Mouse (Mus musculus): ENCODE measurements around the gene Arhgef7. TPM values are rescaled to one million over a fixed set of nuclear protein-coding genes. Genes with fewer than 3 reads are reported as not detected.

Gene Arhgef7
- polyA plus RNA-seq (2015; fragmentation: Nextera tagmentation; extraction: Ambion mirVana) = 9.1 and 10.1 TPM in 2 replicates

- Histone ChIP-seq H3K4me3 (ENCODE audit: low read depth, low read length) (peak within 1 kb of the TSS; percentile 59), H3K27me3 (ENCODE audit: control insufficient read depth, insufficient read depth, low read depth, low read length) (peaks cover 44% of the 10 kb centered on the region), H3K27ac (ENCODE audit: low read length) (peak within 1 kb of the TSS; percentile 76), H3K9me3 (replicated peaks; ENCODE audit: control insufficient read depth, low read length) (no peaks in the 10 kb centered on the region), H3K36me3 (ENCODE audit: control insufficient read depth, insufficient read depth) (no peaks in the 10 kb centered on the region), H3K4me2 (ENCODE audit: low read depth, low read length) (peak within 1 kb of the TSS; percentile 51), H3K4me1 (ENCODE audit: control insufficient read depth, low read depth, low read length) (no peaks in the 10 kb centered on the region; the same call in 1 of the 2 replicates), H3K9ac (ENCODE audit: low read depth, low read length) (peak within 1 kb of the TSS; percentile 51)
- peak; percentile 74 for ATAC-seq (ENCODE audit: low read depth)
- WGBS (ENCODE audit: insufficient replicate concordance) = under 1% methylated on average over 95 of the region's 127 CpGs
Observed at GRCm38 (mm10) chr8:11727651-11728481, at the start of gene Arhgef7. Gene Arhgef7 (plus strand): TSS chr8:11727721.

GRCm38 (mm10) chr8:11684558-11684957, 43.0 kb upstream of the Arhgef7 start:
- ATAC-seq (ENCODE audit: low read depth) = no peak
- H3K4me2 ChIP-seq (ENCODE audit: low read depth, low read length) = no peak overlapping the region
- H3K27me3 ChIP-seq (ENCODE audit: control insufficient read depth, insufficient read depth, low read depth, low read length) = no peaks in the 10 kb centered on the region
- no peak overlapping the region for H3K9ac ChIP-seq (ENCODE audit: low read depth, low read length)
- no peak overlapping the region for H3K27ac ChIP-seq (ENCODE audit: low read length)
- no peak overlapping the region for H3K4me3 ChIP-seq (ENCODE audit: low read depth, low read length)
- 54% methylated on average over 7 of the region's 7 CpGs for WGBS (ENCODE audit: insufficient replicate concordance)
- H3K4me1 ChIP-seq (ENCODE audit: control insufficient read depth, low read depth, low read length) = no peaks in the 10 kb centered on the region
- H3K36me3 ChIP-seq (ENCODE audit: control insufficient read depth, insufficient read depth) = no peaks in the 10 kb centered on the region
- no peaks in the 10 kb centered on the region for H3K9me3 ChIP-seq (replicated peaks; ENCODE audit: control insufficient read depth, low read length)

DNA sequence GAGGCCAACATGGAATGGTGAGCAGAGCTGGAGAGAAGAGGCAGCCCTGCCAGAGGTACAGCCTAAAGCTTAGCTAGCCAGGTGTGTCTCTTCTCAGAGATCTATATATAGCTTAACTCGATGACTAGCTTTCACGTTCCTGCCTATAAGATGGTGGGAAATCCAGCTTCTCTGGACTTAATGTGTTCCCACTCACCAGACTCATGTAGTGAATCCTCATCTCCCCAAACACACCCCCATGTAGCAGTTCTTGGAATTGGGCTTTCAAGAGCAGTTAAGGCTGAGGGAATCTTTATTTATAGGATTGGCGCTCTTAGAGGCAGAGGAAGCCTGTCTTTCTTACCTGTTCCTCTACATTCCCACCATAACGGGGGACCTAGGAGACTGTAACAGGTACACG, 40.3 kb upstream of the Arhgef7 start:
- Histone ChIP-seq H3K9me3 (replicated peaks; ENCODE audit: control insufficient read depth, low read length) (no peaks in the 10 kb centered on the region), H3K9ac (ENCODE audit: low read depth, low read length) (no peak overlapping the region), H3K27me3 (ENCODE audit: control insufficient read depth, insufficient read depth, low read depth, low read length) (no peaks in the 10 kb centered on the region), H3K4me2 (ENCODE audit: low read depth, low read length) (no peak overlapping the region), H3K36me3 (ENCODE audit: control insufficient read depth, insufficient read depth) (no peaks in the 10 kb centered on the region), H3K4me1 (ENCODE audit: control insufficient read depth, low read depth, low read length) (no peaks in the 10 kb centered on the region), H3K4me3 (ENCODE audit: low read depth, low read length) (no peak overlapping the region), H3K27ac (ENCODE audit: low read length) (no peak overlapping the region)
- no peak for ATAC-seq (ENCODE audit: low read depth)
- 63% methylated on average over 5 of the region's 5 CpGs for WGBS (ENCODE audit: insufficient replicate concordance)

DNA sequence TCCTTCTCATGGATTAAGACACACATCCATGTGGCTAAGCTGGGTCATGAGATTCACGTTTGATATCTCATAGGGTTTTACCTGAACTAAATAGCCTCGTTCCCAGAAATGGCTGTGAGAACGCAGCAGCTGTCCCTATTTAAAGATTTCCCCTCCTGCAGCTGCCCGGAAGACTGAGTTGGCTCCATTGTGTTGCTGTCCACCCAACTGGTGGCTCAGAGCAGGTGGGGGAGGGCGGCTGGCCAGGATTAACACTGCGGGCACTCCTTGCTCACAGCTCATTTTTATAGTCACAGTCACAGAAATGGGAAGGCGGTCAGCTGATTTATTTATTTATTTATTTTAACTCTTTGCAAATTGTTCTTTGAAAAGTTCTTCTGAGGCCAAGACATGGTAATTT, 37.6 kb upstream of the Arhgef7 start:
- Histone ChIP-seq H3K36me3 (ENCODE audit: control insufficient read depth, insufficient read depth) (no peaks in the 10 kb centered on the region), H3K4me3 (ENCODE audit: low read depth, low read length) (no peak overlapping the region), H3K9me3 (replicated peaks; ENCODE audit: control insufficient read depth, low read length) (no peaks in the 10 kb centered on the region), H3K27me3 (ENCODE audit: control insufficient read depth, insufficient read depth, low read depth, low read length) (no peaks in the 10 kb centered on the region), H3K4me2 (ENCODE audit: low read depth, low read length) (no peak overlapping the region), H3K4me1 (ENCODE audit: control insufficient read depth, low read depth, low read length) (no peaks in the 10 kb centered on the region), H3K27ac (ENCODE audit: low read length) (no peak overlapping the region), H3K9ac (ENCODE audit: low read depth, low read length) (no peak overlapping the region)
- WGBS (ENCODE audit: insufficient replicate concordance) = 48% methylated on average over 7 of the region's 7 CpGs
- ATAC-seq (ENCODE audit: low read depth) = no peak

GRCm38 (mm10) chr8:11691284-11691683, 36.2 kb upstream of the Arhgef7 start:
- H3K36me3 ChIP-seq (ENCODE audit: control insufficient read depth, insufficient read depth) = no peaks in the 10 kb centered on the region
- ATAC-seq (ENCODE audit: low read depth) = no peak
- H3K4me1 ChIP-seq (ENCODE audit: control insufficient read depth, low read depth, low read length) = no peaks in the 10 kb centered on the region
- no peaks in the 10 kb centered on the region for H3K9me3 ChIP-seq (replicated peaks; ENCODE audit: control insufficient read depth, low read length)
- H3K9ac ChIP-seq (ENCODE audit: low read depth, low read length) = no peak overlapping the region
- no peak overlapping the region for H3K4me3 ChIP-seq (ENCODE audit: low read depth, low read length)
- WGBS (ENCODE audit: insufficient replicate concordance) = 61% methylated on average over 6 of the region's 6 CpGs
- H3K27ac ChIP-seq (ENCODE audit: low read length) = no peak overlapping the region
- H3K27me3 ChIP-seq (ENCODE audit: control insufficient read depth, insufficient read depth, low read depth, low read length) = no peaks in the 10 kb centered on the region
- no peak overlapping the region for H3K4me2 ChIP-seq (ENCODE audit: low read depth, low read length)

DNA sequence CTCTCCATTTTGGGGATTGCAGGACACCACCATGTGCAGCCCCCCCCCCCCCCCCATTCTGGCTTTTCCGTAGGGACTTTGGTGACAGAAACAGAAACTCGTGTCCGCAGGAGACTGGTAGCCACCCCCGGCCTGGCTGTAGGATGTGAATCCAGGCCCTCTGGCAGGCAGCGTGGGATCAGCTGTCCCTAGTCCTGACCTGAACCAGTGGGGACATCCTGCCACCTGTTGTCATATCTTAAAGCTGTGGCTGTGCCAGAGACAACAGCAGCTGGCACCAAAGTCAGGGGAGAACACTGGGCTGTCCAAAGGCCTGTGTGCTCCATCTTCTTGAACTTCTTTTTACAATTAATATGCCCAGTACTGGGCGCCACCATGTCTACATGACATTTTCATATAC, 35.8 kb upstream of the Arhgef7 start:
- no peak overlapping the region for H3K4me3 ChIP-seq (ENCODE audit: low read depth, low read length)
- H3K27ac ChIP-seq (ENCODE audit: low read length) = no peak overlapping the region
- H3K4me1 ChIP-seq (ENCODE audit: control insufficient read depth, low read depth, low read length) = no peaks in the 10 kb centered on the region
- 60% methylated on average over 6 of the region's 6 CpGs for WGBS (ENCODE audit: insufficient replicate concordance)
- H3K36me3 ChIP-seq (ENCODE audit: control insufficient read depth, insufficient read depth) = no peaks in the 10 kb centered on the region
- no peak for ATAC-seq (ENCODE audit: low read depth)
- no peaks in the 10 kb centered on the region for H3K27me3 ChIP-seq (ENCODE audit: control insufficient read depth, insufficient read depth, low read depth, low read length)
- H3K9ac ChIP-seq (ENCODE audit: low read depth, low read length) = no peak overlapping the region
- H3K9me3 ChIP-seq (replicated peaks; ENCODE audit: control insufficient read depth, low read length) = no peaks in the 10 kb centered on the region
- no peak overlapping the region for H3K4me2 ChIP-seq (ENCODE audit: low read depth, low read length)

DNA sequence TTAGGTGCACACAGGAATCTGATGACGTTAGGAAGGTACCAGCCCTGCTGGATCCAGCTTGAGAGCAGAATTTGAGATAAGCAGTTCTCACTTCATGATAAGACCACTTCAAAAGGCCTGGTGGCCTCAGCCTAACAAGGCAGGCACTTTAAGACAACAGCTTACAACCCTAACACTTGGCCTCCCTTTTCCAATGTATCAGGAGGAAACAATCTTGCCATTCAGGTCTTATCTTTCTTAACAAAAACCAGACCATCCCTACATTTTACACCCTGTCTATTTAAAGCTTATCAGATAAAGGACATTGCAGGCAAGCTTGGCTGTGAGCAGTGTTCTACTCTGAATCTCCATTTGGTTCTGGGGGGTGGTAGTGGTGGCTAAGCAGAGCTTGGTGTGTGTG, 35.1 kb upstream of the Arhgef7 start:
- Histone ChIP-seq H3K36me3 (ENCODE audit: control insufficient read depth, insufficient read depth) (no peaks in the 10 kb centered on the region), H3K4me1 (ENCODE audit: control insufficient read depth, low read depth, low read length) (no peaks in the 10 kb centered on the region), H3K9me3 (replicated peaks; ENCODE audit: control insufficient read depth, low read length) (no peaks in the 10 kb centered on the region), H3K4me3 (ENCODE audit: low read depth, low read length) (no peak overlapping the region), H3K4me2 (ENCODE audit: low read depth, low read length) (no peak overlapping the region), H3K27me3 (ENCODE audit: control insufficient read depth, insufficient read depth, low read depth, low read length) (no peaks in the 10 kb centered on the region), H3K9ac (ENCODE audit: low read depth, low read length) (no peak overlapping the region), H3K27ac (ENCODE audit: low read length) (no peak overlapping the region)
- no peak for ATAC-seq (ENCODE audit: low read depth)
- WGBS (ENCODE audit: insufficient replicate concordance) = 24% methylated on average over 1 of the region's 1 CpGs

DNA sequence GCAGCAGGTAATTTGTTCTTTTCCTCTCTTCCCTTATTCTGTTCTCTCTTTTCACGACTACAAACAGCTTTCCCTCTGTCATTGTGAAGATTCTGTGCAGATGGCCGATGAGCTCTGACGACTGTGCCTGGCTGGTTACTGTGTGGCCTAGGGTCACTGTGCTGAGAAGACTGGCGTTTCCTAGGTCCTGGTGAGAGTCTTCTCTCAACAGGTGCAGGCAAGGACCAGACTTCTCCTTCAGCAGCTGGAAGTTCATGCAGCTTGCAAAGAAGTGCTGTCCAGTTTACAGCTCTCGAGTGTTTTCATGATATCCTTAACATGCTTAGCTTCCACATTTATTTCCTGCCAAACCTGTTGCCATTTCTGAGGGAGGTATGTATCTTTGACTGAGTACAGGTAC, 33.5 kb upstream of the Arhgef7 start:
- H3K27me3 ChIP-seq (ENCODE audit: control insufficient read depth, insufficient read depth, low read depth, low read length) = no peaks in the 10 kb centered on the region
- no peak for ATAC-seq (ENCODE audit: low read depth)
- no peak overlapping the region for H3K4me3 ChIP-seq (ENCODE audit: low read depth, low read length)
- WGBS (ENCODE audit: insufficient replicate concordance) = 53% methylated on average over 5 of the region's 5 CpGs
- no peak overlapping the region for H3K4me2 ChIP-seq (ENCODE audit: low read depth, low read length)
- no peaks in the 10 kb centered on the region for H3K9me3 ChIP-seq (replicated peaks; ENCODE audit: control insufficient read depth, low read length)
- no peak overlapping the region for H3K9ac ChIP-seq (ENCODE audit: low read depth, low read length)
- H3K27ac ChIP-seq (ENCODE audit: low read length) = no peak overlapping the region
- H3K36me3 ChIP-seq (ENCODE audit: control insufficient read depth, insufficient read depth) = no peaks in the 10 kb centered on the region
- H3K4me1 ChIP-seq (ENCODE audit: control insufficient read depth, low read depth, low read length) = no peaks in the 10 kb centered on the region

DNA sequence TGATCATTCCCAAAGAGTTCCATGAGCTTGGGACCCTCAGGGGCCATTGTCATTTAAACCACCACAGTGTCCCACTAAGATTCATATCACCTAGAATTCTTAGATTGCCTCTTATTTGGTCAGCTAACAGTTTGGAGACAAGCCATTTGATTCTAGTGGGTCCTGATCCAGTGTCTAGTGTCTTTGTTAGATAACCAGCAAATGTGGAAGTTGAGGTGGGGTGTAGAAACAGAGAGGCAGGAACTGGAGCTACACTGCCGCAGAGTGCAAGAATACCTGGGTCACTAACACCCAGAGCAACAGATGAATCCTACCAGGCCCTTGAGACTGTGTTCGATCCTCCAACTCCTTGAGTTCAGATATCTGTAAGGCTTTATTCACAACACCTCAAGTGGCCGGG, 31.3 kb upstream of the Arhgef7 start:
- WGBS (ENCODE audit: insufficient replicate concordance) = 51% methylated on average over 3 of the region's 3 CpGs
- no peaks in the 10 kb centered on the region for H3K27me3 ChIP-seq (ENCODE audit: control insufficient read depth, insufficient read depth, low read depth, low read length)
- H3K4me1 ChIP-seq (ENCODE audit: control insufficient read depth, low read depth, low read length) = no peaks in the 10 kb centered on the region; the same call in 1 of the 2 replicates
- ATAC-seq (ENCODE audit: low read depth) = no peak
- H3K9me3 ChIP-seq (replicated peaks; ENCODE audit: control insufficient read depth, low read length) = no peaks in the 10 kb centered on the region
- no peak overlapping the region for H3K4me2 ChIP-seq (ENCODE audit: low read depth, low read length)
- no peak overlapping the region for H3K27ac ChIP-seq (ENCODE audit: low read length)
- no peaks in the 10 kb centered on the region for H3K36me3 ChIP-seq (ENCODE audit: control insufficient read depth, insufficient read depth)
- no peak overlapping the region for H3K4me3 ChIP-seq (ENCODE audit: low read depth, low read length)
- H3K9ac ChIP-seq (ENCODE audit: low read depth, low read length) = no peak overlapping the region
